In the genomic region with DNA sequence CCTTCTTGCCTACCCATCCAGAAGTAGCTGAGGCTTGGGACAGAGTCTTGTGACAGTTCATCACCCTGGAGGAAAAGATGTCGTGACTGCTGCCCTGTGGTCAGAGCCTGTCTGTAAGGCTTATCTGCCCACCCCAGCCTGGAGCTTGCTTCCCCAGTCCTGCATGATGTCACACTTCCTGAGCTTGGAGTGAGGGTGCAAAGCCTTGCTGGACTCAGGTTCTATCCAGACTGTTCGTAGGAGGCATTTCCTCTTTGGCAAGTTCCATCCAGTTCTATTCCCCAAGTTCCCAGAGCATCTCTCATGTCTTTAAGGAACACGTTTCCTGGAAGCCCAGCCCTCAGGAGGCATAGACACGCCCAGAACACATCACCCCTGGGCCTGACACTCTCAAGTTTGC, we compare ENCODE assay signal across 12 mouse cellular contexts. TPM values are rescaled to one million over a fixed set of nuclear protein-coding genes. Genes with fewer than 3 reads are reported as not detected.
A peak's percentile ranks its signal among the peaks of the same experiment; 100 is the strongest.
DNase-seq lines count a peak whose midpoint lies in the region; ATAC-seq and TF ChIP-seq lines count a peak whose summit lies in the region.
"Had no signal": no experiment of that assay in that cellular context is flagged by ENCODE, and none has a peak within 500 bp of the region (broad histone marks: within the 10 kb centered on the region; RNA-seq: fewer than 3 reads in every experiment).

No protein-coding gene starts in this region.

- 52% methylated on average over 4 of the region's 4 CpGs for WGBS in lung, embryonic 15.5 days
- 41% methylated on average over 4 of the region's 4 CpGs for WGBS in lung, adult 2 months
- 62% methylated on average over 4 of the region's 4 CpGs for WGBS in stomach, postnatal 0 days
- 81% methylated on average over 4 of the region's 4 CpGs for WGBS in forebrain, embryonic 11.5 days

- no peak for TF ChIP-seq EP300 in stomach, postnatal 0 days (optimal IDR thresholded peaks at IDR 0.05)

- H3K9me3 ChIP-seq in lung, embryonic 15.5 days = no peaks in the 10 kb centered on the region
- H3K9me3 ChIP-seq in stomach, postnatal 0 days (ENCODE audit: control insufficient read depth, low read length) = no peaks in the 10 kb centered on the region
- H3K9me3 ChIP-seq in forebrain, embryonic 11.5 days (ENCODE audit: control insufficient read depth, low read length) = no peaks in the 10 kb centered on the region

- TF ChIP-seq CTCF in lung, adult 2 months (IDR thresholded peaks at IDR 0.05; ENCODE audit: insufficient read depth, low read length) = no peak
- no peak for TF ChIP-seq CTCF in stomach, postnatal 0 days (IDR thresholded peaks at IDR 0.05; ENCODE audit: low read depth)

- no peaks in the 10 kb centered on the region for H3K27me3 ChIP-seq in lung, embryonic 15.5 days
- no peaks in the 10 kb centered on the region for H3K27me3 ChIP-seq in stomach, postnatal 0 days (ENCODE audit: control insufficient read depth, insufficient read depth, low read length)
- H3K27me3 ChIP-seq in forebrain, embryonic 11.5 days (ENCODE audit: control insufficient read depth, insufficient read depth, low read length) = no peaks in the 10 kb centered on the region

- H3K36me3 ChIP-seq in lung, embryonic 15.5 days = peaks cover 14% of the 10 kb centered on the region; the same call in 1 of the 2 replicates
- peaks cover 6% of the 10 kb centered on the region for H3K36me3 ChIP-seq in stomach, postnatal 0 days (ENCODE audit: control insufficient read depth, insufficient read depth, low read length)
- H3K36me3 ChIP-seq in forebrain, embryonic 11.5 days (ENCODE audit: control insufficient read depth, insufficient read depth, low read length) = no peaks in the 10 kb centered on the region

- no peak for DNase-seq in lung, adult 2 months
- DNase-seq in liver = peak; percentile 62
- DNase-seq in stomach, postnatal 0 days (ENCODE audit: low spot score) = no peak
- no peak for DNase-seq in embryo, embryonic 9.5 days (ENCODE audit: extremely low spot score)
- no peak for DNase-seq in forebrain, embryonic 11.5 days (ENCODE audit: low spot score)
- DNase-seq: adrenal gland, postnatal 14 days; forebrain, postnatal 0 days; right cerebral cortex, postnatal 25 days had no signal

- no peak overlapping the region for H3K27ac ChIP-seq in lung, embryonic 15.5 days
- peak overlapping the region; percentile 53 for H3K27ac ChIP-seq in stomach, postnatal 0 days (replicated peaks)
- no peak overlapping the region for H3K27ac ChIP-seq in forebrain, embryonic 11.5 days (ENCODE audit: low read depth, low read length)

- H3K9ac ChIP-seq in lung, embryonic 15.5 days = no peak overlapping the region
- H3K9ac ChIP-seq in stomach, postnatal 0 days (ENCODE audit: low read length) = no peak overlapping the region
- no peak overlapping the region for H3K9ac ChIP-seq in forebrain, embryonic 11.5 days (ENCODE audit: low read length)
- H3K9ac ChIP-seq: forebrain, postnatal 0 days had no signal

- no peaks in the 10 kb centered on the region for H3K4me1 ChIP-seq in lung, embryonic 15.5 days
- H3K4me1 ChIP-seq in lung, adult 2 months (ENCODE audit: control insufficient read depth, insufficient read depth, low read length) = peaks cover 20% of the 10 kb centered on the region
- no peaks in the 10 kb centered on the region for H3K4me1 ChIP-seq in stomach, postnatal 0 days (replicated peaks; ENCODE audit: control insufficient read depth, insufficient read depth)
- H3K4me1 ChIP-seq in forebrain, embryonic 11.5 days (replicated peaks; ENCODE audit: control insufficient read depth, insufficient read depth, low read length) = no peaks in the 10 kb centered on the region

- H3K4me3 ChIP-seq in lung, embryonic 15.5 days = no peak overlapping the region
- H3K4me3 ChIP-seq in lung, adult 2 months (replicated peaks; ENCODE audit: extremely low read depth, low read depth, low read length) = no peak overlapping the region
- H3K4me3 ChIP-seq in stomach, postnatal 0 days (ENCODE audit: low read depth, low read length) = no peak overlapping the region
- H3K4me3 ChIP-seq in forebrain, embryonic 11.5 days (ENCODE audit: low read depth, low read length) = no peak overlapping the region
- H3K4me3 ChIP-seq: myocyte had no signal

- ATAC-seq in lung, embryonic 15.5 days (ENCODE audit: borderline replicate concordance, extremely low read depth, low FRiP score, low TSS enrichment) = peak; percentile 35; the same call in 1 of the 2 replicates
- peak; percentile 68 for ATAC-seq in granulocyte monocyte progenitor cell, adult 5-6 weeks (replicated peaks; ENCODE audit: poor library complexity, severe bottlenecking)
- no peak for ATAC-seq in stomach, postnatal 0 days (ENCODE audit: low FRiP score, low TSS enrichment)
- ATAC-seq in forebrain, embryonic 11.5 days (replicated peaks; ENCODE audit: low FRiP score) = no peak
- ATAC-seq: forebrain, postnatal 0 days; inflammation-experienced regulatory T-cells, adult 6 months had no signal

- no peak overlapping the region for H3K4me2 ChIP-seq in lung, embryonic 15.5 days
- H3K4me2 ChIP-seq in stomach, postnatal 0 days (replicated peaks; ENCODE audit: low read depth) = no peak overlapping the region
- H3K4me2 ChIP-seq in forebrain, embryonic 11.5 days (ENCODE audit: low read depth, low read length, severe bottlenecking) = no peak overlapping the region

- TF ChIP-seq POLR2A in lung, adult 2 months (IDR thresholded peaks at IDR 0.05; ENCODE audit: borderline replicate concordance, extremely low read depth, low read depth, low read length) = no peak

RNA-seq across cellular contexts. Expression of a gene that starts 5.5 kb away (rescaled TPM):
- 0.56 and 1.8 TPM in 2 replicates for polyA plus RNA-seq in lung, embryonic 15.5 days (2015; fragmentation: Nextera tagmentation; extraction: Ambion mirVana)
- polyA plus RNA-seq in lung, adult 2 months (2012; rRNA removed) = 12.9 and 19.5 TPM in 2 replicates
- 1.2 TPM in 1 of 2 replicates, not detected in the other for total RNA-seq in granulocyte monocyte progenitor cell, adult 5-6 weeks (2014; fragmentation: Nextera tagmentation)
- total RNA-seq in granulocyte monocyte progenitor cell, adult 5-6 weeks (2017) = 0.15 TPM in 1 of 2 replicates, not detected in the other
- 1.6 and 2.5 TPM in 2 replicates for polyA plus RNA-seq in stomach, postnatal 0 days (2015; fragmentation: Nextera tagmentation; extraction: Ambion mirVana)
- polyA plus RNA-seq in forebrain, embryonic 11.5 days (2014; fragmentation: Nextera tagmentation; extraction: Ambion mirVana) = 0.17 and 0.45 TPM in 2 replicates
- polyA plus RNA-seq: forebrain, postnatal 0 days had no signal

RNA-seq across cellular contexts. Expression of a gene that starts 20.8 kb away (rescaled TPM):
- 1.6 and 2.6 TPM in 2 replicates for polyA plus RNA-seq in lung, embryonic 15.5 days (2015; fragmentation: Nextera tagmentation; extraction: Ambion mirVana)
- 1.9 and 2.3 TPM in 2 replicates for polyA plus RNA-seq in lung, adult 2 months (2012; rRNA removed)
- total RNA-seq in granulocyte monocyte progenitor cell, adult 5-6 weeks (2014; fragmentation: Nextera tagmentation) = not detected in 2 replicates
- not detected in 2 replicates for total RNA-seq in granulocyte monocyte progenitor cell, adult 5-6 weeks (2017)
- 0.72 and 1.0 TPM in 2 replicates for polyA plus RNA-seq in stomach, postnatal 0 days (2015; fragmentation: Nextera tagmentation; extraction: Ambion mirVana)
- polyA plus RNA-seq in forebrain, embryonic 11.5 days (2014; fragmentation: Nextera tagmentation; extraction: Ambion mirVana) = 0.16 TPM in 1 of 2 replicates, not detected in the other

Comparison
In these comparisons a context has a peak if more than half of its experiments do, and no peak if none do; other contexts are left out.
1. ATAC-seq: peak in lung, embryonic 15.5 days (single experiment) and granulocyte monocyte progenitor cell, adult 5-6 weeks (single experiment); none in stomach, postnatal 0 days (single experiment) and forebrain, embryonic 11.5 days (single experiment).